10 mouse cellular contexts compared by ENCODE assay signal in the genomic region with DNA sequence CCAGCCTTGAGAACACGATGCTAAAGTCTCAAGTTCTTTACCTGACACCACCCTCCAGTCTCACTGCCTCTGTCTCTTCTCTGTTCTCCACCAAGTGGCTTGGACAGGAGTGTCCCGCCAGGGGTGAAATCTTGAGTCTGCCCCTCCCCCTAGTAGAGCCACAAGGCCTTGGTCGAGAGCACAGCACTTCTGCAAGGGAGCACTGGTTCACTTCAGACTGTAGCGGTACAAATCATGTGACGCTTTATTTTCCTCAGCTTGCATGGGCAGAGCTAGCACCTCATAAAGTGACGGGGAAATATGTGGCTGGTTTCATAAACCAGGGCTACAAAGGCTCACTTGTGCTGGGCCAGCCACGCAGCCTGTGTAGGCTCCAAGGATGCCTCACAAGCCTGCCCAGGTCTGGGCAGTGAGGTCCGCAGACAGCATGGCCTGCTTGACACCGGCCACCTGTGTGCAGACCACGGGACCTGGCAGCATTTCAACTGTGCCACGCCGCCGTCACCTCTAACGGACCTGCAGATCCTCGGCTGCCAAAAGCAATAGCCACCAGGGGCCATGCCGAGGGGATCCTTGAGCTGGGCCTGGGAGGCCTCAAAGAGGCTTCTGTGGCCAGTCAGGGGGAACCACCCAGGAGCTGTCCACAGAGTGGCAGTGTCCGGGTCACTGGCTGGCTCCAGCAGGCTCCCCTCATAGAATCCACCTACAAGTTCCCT. TPM values are rescaled to one million over a fixed set of nuclear protein-coding genes. Genes with fewer than 3 reads are reported as not detected.
DNase-seq lines count a peak whose midpoint lies in the region; ATAC-seq and TF ChIP-seq lines count a peak whose summit lies in the region.
"Had no signal": no experiment of that assay in that cellular context is flagged by ENCODE, and none has a peak within 500 bp of the region (broad histone marks: within the 10 kb centered on the region; RNA-seq: fewer than 3 reads in every experiment).

No protein-coding gene starts in this region.

- DNase-seq in heart, adult 9 months (ENCODE audit: low spot score in 2 of 2): no peak
- DNase-seq in ES-CJ7 (ENCODE audit: low read depth, low spot score): peak; percentile 13
- DNase-seq in left cerebral cortex, adult 2 months (ENCODE audit: extremely low spot score in 1 of 2, low spot score in 2 of 2): no peak
- no peak for DNase-seq in adrenal gland, postnatal 10 days
- no peak for DNase-seq in liver, embryonic 11.5 days (ENCODE audit: low spot score)
- DNase-seq: liver, embryonic 13.5 days had no signal

- 0 out of 2 replicates have a peak, but pooled peaks cover 5% of the 10 kb centered on the region for H3K36me3 ChIP-seq in heart, embryonic 12.5 days
- no peaks in the 10 kb centered on the region for H3K36me3 ChIP-seq in hindbrain, embryonic 16.5 days (ENCODE audit: control insufficient read depth, insufficient read depth, low read length)
- H3K36me3 ChIP-seq in limb, embryonic 12.5 days: peaks cover 5% of the 10 kb centered on the region; the same call in 1 of the 2 replicates
- H3K36me3 ChIP-seq in liver, embryonic 11.5 days (ENCODE audit: control insufficient read depth, insufficient read depth, low read length): no peaks in the 10 kb centered on the region
- H3K36me3 ChIP-seq: liver, embryonic 13.5 days had no signal

- H3K9ac ChIP-seq in heart, embryonic 12.5 days: peak overlapping the region; percentile 47; the same call in 1 of the 2 replicates
- H3K9ac ChIP-seq in hindbrain, embryonic 16.5 days (ENCODE audit: low read depth, low read length): no peak overlapping the region
- peak overlapping the region; percentile 42; the same call in 1 of the 2 replicates for H3K9ac ChIP-seq in limb, embryonic 12.5 days (replicated peaks)
- H3K9ac ChIP-seq in liver, embryonic 11.5 days (ENCODE audit: low read depth, low read length): no peak overlapping the region
- H3K9ac ChIP-seq: liver, embryonic 13.5 days had no signal

- intact Hi-C loops in left cerebral cortex, adult 2 months (cut with DNase I): loop anchor here (1.0 to 2.0 kb wide), 2 partner anchors 57 to 106 kb away; a partner anchor contains a TSS

- H3K4me1 ChIP-seq in heart, embryonic 12.5 days (replicated peaks): peaks cover 58% of the 10 kb centered on the region
- H3K4me1 ChIP-seq in hindbrain, embryonic 16.5 days (ENCODE audit: control insufficient read depth, insufficient read depth, low read depth, low read length): peaks cover 23% of the 10 kb centered on the region
- peaks cover 61% of the 10 kb centered on the region for H3K4me1 ChIP-seq in limb, embryonic 12.5 days (replicated peaks)
- no peaks in the 10 kb centered on the region; the same call in 1 of the 2 replicates for H3K4me1 ChIP-seq in liver, embryonic 11.5 days (replicated peaks; ENCODE audit: control insufficient read depth, insufficient read depth, low read length)
- H3K4me1 ChIP-seq: liver, embryonic 13.5 days had no signal

- H3K27me3 ChIP-seq in heart, embryonic 12.5 days (replicated peaks): no peaks in the 10 kb centered on the region
- H3K27me3 ChIP-seq in hindbrain, embryonic 16.5 days (replicated peaks; ENCODE audit: control insufficient read depth, insufficient read depth, low read length): no peaks in the 10 kb centered on the region
- no peaks in the 10 kb centered on the region; the same call in 1 of the 2 replicates for H3K27me3 ChIP-seq in limb, embryonic 12.5 days
- H3K27me3 ChIP-seq in liver, embryonic 11.5 days (replicated peaks; ENCODE audit: control insufficient read depth, insufficient read depth, low read length): no peaks in the 10 kb centered on the region; the same call in 1 of the 2 replicates

- H3K4me3 ChIP-seq in heart, embryonic 12.5 days: no peak overlapping the region
- no peak overlapping the region for H3K4me3 ChIP-seq in hindbrain, embryonic 16.5 days (ENCODE audit: low read length)
- 0 out of 2 replicates have a peak overlapping the region, but pooled peaks have one; percentile 2 for H3K4me3 ChIP-seq in limb, embryonic 12.5 days (replicated peaks)
- H3K4me3 ChIP-seq in left cerebral cortex, adult 2 months: no peak overlapping the region
- H3K4me3 ChIP-seq in liver, embryonic 11.5 days (ENCODE audit: low read depth, low read length): no peak overlapping the region
- H3K4me3 ChIP-seq: liver, embryonic 13.5 days had no signal

- H3K27ac ChIP-seq in heart, embryonic 12.5 days (ENCODE audit: poor library complexity, severe bottlenecking): peak overlapping the region; percentile 71
- no peak overlapping the region for H3K27ac ChIP-seq in hindbrain, embryonic 16.5 days (ENCODE audit: low read depth, low read length)
- peak overlapping the region; percentile 97 for H3K27ac ChIP-seq in limb, embryonic 12.5 days
- no peak overlapping the region for H3K27ac ChIP-seq in left cerebral cortex, adult 2 months
- no peak overlapping the region for H3K27ac ChIP-seq in liver, embryonic 11.5 days (ENCODE audit: low read depth, low read length)
- H3K27ac ChIP-seq: liver, embryonic 13.5 days had no signal

- peak; percentile 54 for ATAC-seq in heart, embryonic 12.5 days (ENCODE audit: insufficient number of reproducible peaks, low FRiP score)
- ATAC-seq in hindbrain, embryonic 16.5 days: 0 out of 2 replicates have a peak, but pooled peaks have one; percentile 24
- ATAC-seq in limb, embryonic 12.5 days (ENCODE audit: insufficient number of reproducible peaks, insufficient read depth, low FRiP score, low TSS enrichment, low read depth): peak; percentile 91
- ATAC-seq in liver, embryonic 11.5 days (replicated peaks; ENCODE audit: low FRiP score): no peak; the same call in 1 of the 2 replicates

- no peak for TF ChIP-seq CTCF in left cerebral cortex, adult 2 months (IDR thresholded peaks at IDR 0.05)

- WGBS in heart, embryonic 12.5 days: 38% methylated on average over 17 of the region's 17 CpGs
- 55% methylated on average over 17 of the region's 17 CpGs for WGBS in hindbrain, embryonic 16.5 days
- WGBS in limb, embryonic 12.5 days: 20% methylated on average over 17 of the region's 17 CpGs
- WGBS in liver, embryonic 11.5 days: 66% methylated on average over 17 of the region's 17 CpGs

- H3K9me3 ChIP-seq in heart, embryonic 12.5 days (replicated peaks): no peaks in the 10 kb centered on the region
- no peaks in the 10 kb centered on the region; the same call in 1 of the 2 replicates for H3K9me3 ChIP-seq in hindbrain, embryonic 16.5 days (ENCODE audit: control insufficient read depth, low read length)
- H3K9me3 ChIP-seq in limb, embryonic 12.5 days: peaks cover 6% of the 10 kb centered on the region; the same call in 1 of the 2 replicates
- H3K9me3 ChIP-seq in liver, embryonic 11.5 days (ENCODE audit: control insufficient read depth, low read length): no peaks in the 10 kb centered on the region
- H3K9me3 ChIP-seq: liver, embryonic 13.5 days had no signal

- H3K4me2 ChIP-seq in heart, embryonic 12.5 days: peak overlapping the region; percentile 8; the same call in 1 of the 2 replicates
- no peak overlapping the region for H3K4me2 ChIP-seq in hindbrain, embryonic 16.5 days (ENCODE audit: low read length)
- H3K4me2 ChIP-seq in limb, embryonic 12.5 days: peak overlapping the region; percentile 43
- no peak overlapping the region for H3K4me2 ChIP-seq in liver, embryonic 11.5 days
- H3K4me2 ChIP-seq: liver, embryonic 13.5 days had no signal

RNA-seq across cellular contexts. Expression of a gene that starts 56.5 kb away (rescaled TPM):
- polyA plus RNA-seq in heart, embryonic 12.5 days (2016; fragmentation: Nextera tagmentation; extraction: Ambion mirVana): 66.1 and 67.6 TPM in 2 replicates
- polyA plus RNA-seq in hindbrain, embryonic 16.5 days (2015; fragmentation: Nextera tagmentation; extraction: Ambion mirVana): 39.8 and 42.4 TPM in 2 replicates
- polyA plus RNA-seq in limb, embryonic 12.5 days (2016; fragmentation: Nextera tagmentation; extraction: Ambion mirVana): 56.2 and 60.8 TPM in 2 replicates
- total RNA-seq in left cerebral cortex, adult 2 months (2021): 1 to 10 TPM; 5.2 to 5.6 TPM
- total RNA-seq in adrenal gland, postnatal 10 days (2021): 1 to 10 TPM; 1.5 to 3.5 TPM
- polyA plus RNA-seq in liver, embryonic 11.5 days (2014; fragmentation: Nextera tagmentation; extraction: Ambion mirVana): 6.8 and 8.1 TPM in 2 replicates
- total RNA-seq: CH12.LX had no signal

Comparison
In these comparisons a context has a peak if more than half of its experiments do, and no peak if none do; other contexts are left out.
1. H3K27ac ChIP-seq: peak in heart, embryonic 12.5 days (single experiment) and limb, embryonic 12.5 days (single experiment); none in hindbrain, embryonic 16.5 days (single experiment), left cerebral cortex, adult 2 months (single experiment) and liver, embryonic 11.5 days (single experiment).
2. H3K4me2 ChIP-seq: peak in heart, embryonic 12.5 days (single experiment) and limb, embryonic 12.5 days (single experiment); none in hindbrain, embryonic 16.5 days (single experiment) and liver, embryonic 11.5 days (single experiment).
3. H3K9ac ChIP-seq: peak in heart, embryonic 12.5 days (single experiment) and limb, embryonic 12.5 days (single experiment); none in hindbrain, embryonic 16.5 days (single experiment) and liver, embryonic 11.5 days (single experiment).